Mouse (Mus musculus): ENCODE results near the gene Lgals8. TPM values are rescaled to one million over a fixed set of nuclear protein-coding genes. Genes with fewer than 3 reads are reported as not detected.
"Not testable (repeated sequence)": the region's sequence is repeated elsewhere in the genome, so short reads cannot be mapped to it uniquely, and the experiment has no call there.

Lgals8 gene
- polyA plus RNA-seq, 1 experiment from 2014 or later, result 28.4 TPM

DNA sequence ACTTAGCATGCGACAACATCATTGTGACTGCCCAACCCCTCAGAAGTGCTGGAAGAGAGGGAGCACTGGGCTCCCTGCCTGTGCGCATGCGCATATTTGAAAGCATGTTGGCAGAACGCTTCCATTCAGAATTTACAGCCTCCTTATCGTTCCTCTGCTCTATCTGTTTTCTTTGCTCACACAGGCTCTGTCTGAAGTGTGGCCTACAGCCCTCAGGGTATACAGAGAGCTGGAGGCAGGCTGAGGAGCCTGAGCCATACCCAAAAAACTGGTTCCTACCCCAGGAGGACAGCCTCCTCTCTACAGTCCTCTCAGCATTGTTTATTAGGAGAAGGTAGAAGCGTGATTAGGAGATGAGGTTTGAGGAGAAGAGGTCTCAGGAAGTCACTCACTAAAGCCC lies 15.1 kb upstream of the Lgals8 start:
- H3K9ac ChIP-seq (replicated peaks; ENCODE audit: low read depth), result no peak overlapping the region
- WGBS, result 63% methylated on average over 6 of the region's 6 CpGs
- no peak for ATAC-seq

DNA sequence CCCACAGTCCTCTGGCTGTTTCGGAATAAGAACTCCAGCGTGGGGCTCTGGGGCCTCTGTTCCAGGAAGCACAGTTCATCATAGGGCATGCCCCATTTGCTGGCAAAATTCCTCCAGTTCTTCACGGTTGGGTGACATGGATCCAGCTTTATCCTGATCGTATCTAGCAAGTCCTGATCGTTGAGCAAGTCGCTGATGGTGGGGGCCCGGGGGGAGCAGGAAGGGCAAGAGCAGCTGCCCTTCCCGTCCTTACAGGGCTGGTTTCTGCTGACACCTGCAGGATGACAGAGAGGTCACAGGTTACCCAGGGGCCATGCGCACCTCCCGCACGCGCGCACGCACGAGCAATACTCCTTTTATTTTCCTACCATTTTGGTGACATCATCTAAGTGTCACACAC lies 13.6 kb upstream of the Lgals8 start:
- Histone ChIP-seq H3K4me2 (replicated peaks; ENCODE audit: low read depth, low read length) (no peak overlapping the region), H3K9me3 (ENCODE audit: low read length) (no peaks in the 10 kb centered on the region), H3K36me3 (ENCODE audit: insufficient read depth, low read length) (no peaks in the 10 kb centered on the region), H3K27ac (ENCODE audit: low read length) (no peak overlapping the region), H3K9ac (replicated peaks; ENCODE audit: low read depth) (no peak overlapping the region), H3K4me1 (ENCODE audit: insufficient read depth, low read depth, low read length) (no peaks in the 10 kb centered on the region), H3K4me3 (ENCODE audit: low read depth, low read length) (no peak overlapping the region), H3K27me3 (replicated peaks; ENCODE audit: insufficient read depth, low read length) (no peaks in the 10 kb centered on the region)
- ATAC-seq, result no peak
- WGBS, result 78% methylated on average over 15 of the region's 15 CpGs
- TF ChIP-seq EP300 (IDR thresholded peaks at IDR 0.05) (no peak), CTCF (IDR thresholded peaks at IDR 0.05) (no peak)
- no peak for DNase-seq (ENCODE audit: low spot score)

More for the DNA sequence above, 15.1 kb upstream of the Lgals8 start:
- Histone ChIP-seq H3K36me3 (ENCODE audit: insufficient read depth, low read length) (no peaks in the 10 kb centered on the region), H3K4me1 (ENCODE audit: insufficient read depth, low read depth, low read length) (no peaks in the 10 kb centered on the region), H3K4me3 (ENCODE audit: low read depth, low read length) (no peak overlapping the region), H3K4me2 (replicated peaks; ENCODE audit: low read depth, low read length) (no peak overlapping the region), H3K27me3 (replicated peaks; ENCODE audit: insufficient read depth, low read length) (no peaks in the 10 kb centered on the region), H3K27ac (ENCODE audit: low read length) (no peak overlapping the region), H3K9me3 (ENCODE audit: low read length) (no peaks in the 10 kb centered on the region)
- no peak for DNase-seq (ENCODE audit: low spot score)
- TF ChIP-seq EP300 (IDR thresholded peaks at IDR 0.05) (no peak), CTCF (IDR thresholded peaks at IDR 0.05) (no peak)

- DNase-seq (ENCODE audit: low spot score) (no peak), ATAC-seq (no peak)
- Histone ChIP-seq H3K9ac (replicated peaks; ENCODE audit: low read depth) (no peak overlapping the region), H3K9me3 (ENCODE audit: low read length) (no peaks in the 10 kb centered on the region), H3K36me3 (ENCODE audit: insufficient read depth, low read length) (no peaks in the 10 kb centered on the region), H3K4me2 (replicated peaks; ENCODE audit: low read depth, low read length) (no peak overlapping the region), H3K27ac (ENCODE audit: low read length) (no peak overlapping the region), H3K27me3 (replicated peaks; ENCODE audit: insufficient read depth, low read length) (no peaks in the 10 kb centered on the region), H3K4me3 (ENCODE audit: low read depth, low read length) (no peak overlapping the region), H3K4me1 (ENCODE audit: insufficient read depth, low read depth, low read length) (no peaks in the 10 kb centered on the region)
- WGBS, result 92% methylated on average over 4 of the region's 4 CpGs
- TF ChIP-seq CTCF (IDR thresholded peaks at IDR 0.05) (no peak), EP300 (IDR thresholded peaks at IDR 0.05) (no peak)
These were observed 12.1 kb upstream of the Lgals8 start for GRCm38 (mm10) chr13:12476886-12477285.

GRCm38 (mm10) chr13:12475239-12475638 lies 10.5 kb upstream of the Lgals8 start:
- H3K9me3 ChIP-seq (ENCODE audit: low read length), result no peaks in the 10 kb centered on the region
- no peak overlapping the region for H3K4me2 ChIP-seq (replicated peaks; ENCODE audit: low read depth, low read length)
- H3K36me3 ChIP-seq (ENCODE audit: insufficient read depth, low read length), result no peaks in the 10 kb centered on the region
- H3K27me3 ChIP-seq (replicated peaks; ENCODE audit: insufficient read depth, low read length), result no peaks in the 10 kb centered on the region
- H3K4me3 ChIP-seq (ENCODE audit: low read depth, low read length), result no peak overlapping the region
- H3K27ac ChIP-seq (ENCODE audit: low read length), result no peak overlapping the region
- WGBS, result 40% methylated on average over 6 of the region's 6 CpGs
- DNase-seq (ENCODE audit: low spot score), result peak; percentile 93
- no peaks in the 10 kb centered on the region for H3K4me1 ChIP-seq (ENCODE audit: insufficient read depth, low read depth, low read length)
- H3K9ac ChIP-seq (replicated peaks; ENCODE audit: low read depth), result no peak overlapping the region
- TF ChIP-seq CTCF (IDR thresholded peaks at IDR 0.05) (no peak), EP300 (IDR thresholded peaks at IDR 0.05) (peak; percentile 92)
- ATAC-seq, result peak; percentile 98

DNA sequence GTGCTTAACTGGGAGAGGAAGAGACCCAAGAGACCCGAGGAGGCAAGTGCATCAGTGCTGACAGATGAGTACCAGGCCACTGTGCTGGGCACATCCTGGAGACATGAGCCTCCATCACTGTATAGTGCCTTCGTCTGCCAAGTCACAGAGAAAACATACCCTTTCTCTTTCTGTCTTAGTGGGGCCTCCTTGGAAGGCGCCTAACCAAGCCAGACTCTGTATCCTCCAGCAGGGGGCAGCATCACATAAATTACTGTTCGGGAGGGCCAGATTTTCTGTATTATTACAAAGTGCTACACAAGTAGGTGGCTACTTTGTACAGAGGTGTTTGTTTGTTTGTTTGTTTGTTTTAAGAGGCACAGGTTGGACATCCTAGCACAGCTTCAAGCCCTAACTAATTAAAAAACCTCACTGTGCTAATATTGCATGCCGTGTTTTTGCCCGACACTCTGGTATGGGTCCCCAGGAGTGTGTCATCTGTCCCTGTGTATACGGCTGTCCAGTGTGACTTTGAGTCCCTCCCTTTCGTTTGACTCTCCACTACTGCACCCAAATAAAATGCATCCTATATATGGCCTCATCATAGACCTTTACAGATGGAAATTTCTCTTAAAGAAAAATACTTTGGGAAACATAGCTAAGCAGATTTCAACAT lies 9.1 kb upstream of the Lgals8 start:
- Histone ChIP-seq H3K36me3 (ENCODE audit: insufficient read depth, low read length) (no peaks in the 10 kb centered on the region), H3K27ac (ENCODE audit: low read length) (no peak overlapping the region), H3K9ac (replicated peaks; ENCODE audit: low read depth) (no peak overlapping the region), H3K9me3 (ENCODE audit: low read length) (no peaks in the 10 kb centered on the region), H3K4me1 (ENCODE audit: insufficient read depth, low read depth, low read length) (no peaks in the 10 kb centered on the region), H3K27me3 (replicated peaks; ENCODE audit: insufficient read depth, low read length) (no peaks in the 10 kb centered on the region), H3K4me3 (ENCODE audit: low read depth, low read length) (no peak overlapping the region), H3K4me2 (replicated peaks; ENCODE audit: low read depth, low read length) (no peak overlapping the region)
- WGBS, result 38% methylated on average over 8 of the region's 8 CpGs
- DNase-seq (ENCODE audit: low spot score), result peak; percentile 79
- peak; percentile 93 for TF ChIP-seq CTCF (IDR thresholded peaks at IDR 0.05)
- TF ChIP-seq EP300 (IDR thresholded peaks at IDR 0.05), result no peak
- no peak for ATAC-seq

DNA sequence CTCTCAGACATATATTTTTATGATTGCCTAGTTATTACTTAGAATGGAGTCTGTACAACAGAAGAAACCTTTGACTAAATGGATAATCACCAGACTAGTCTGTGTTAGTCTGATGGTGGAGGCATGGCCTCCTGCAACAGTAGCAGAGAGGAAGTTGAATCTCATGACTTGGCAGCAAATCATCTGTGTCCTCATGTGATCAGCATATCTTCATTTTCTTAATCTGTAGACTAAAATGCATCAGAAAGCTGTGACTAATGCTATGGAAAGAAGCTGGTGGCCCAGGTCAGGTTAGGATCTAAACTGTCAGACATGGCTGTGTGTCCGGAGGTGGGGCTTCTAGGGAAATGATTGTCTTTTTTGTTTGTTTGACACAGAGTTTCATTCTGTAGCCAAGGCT lies 3.7 kb upstream of the Lgals8 start:
- Histone ChIP-seq H3K9me3 (ENCODE audit: low read length) (no peaks in the 10 kb centered on the region), H3K4me2 (replicated peaks; ENCODE audit: low read depth, low read length) (no peak overlapping the region), H3K27ac (ENCODE audit: low read length) (no peak overlapping the region), H3K27me3 (replicated peaks; ENCODE audit: insufficient read depth, low read length) (no peaks in the 10 kb centered on the region), H3K9ac (replicated peaks; ENCODE audit: low read depth) (no peak overlapping the region), H3K4me1 (ENCODE audit: insufficient read depth, low read depth, low read length) (no peaks in the 10 kb centered on the region), H3K36me3 (ENCODE audit: insufficient read depth, low read length) (no peaks in the 10 kb centered on the region), H3K4me3 (ENCODE audit: low read depth, low read length) (no peak overlapping the region)
- DNase-seq (ENCODE audit: low spot score) (peak; percentile 20), ATAC-seq (no peak)
- TF ChIP-seq CTCF (IDR thresholded peaks at IDR 0.05), result no peak
- no peak for TF ChIP-seq EP300 (IDR thresholded peaks at IDR 0.05)
- WGBS, result 61% methylated on average over 1 of the region's 1 CpGs

- WGBS, result 75% methylated on average over 6 of the region's 6 CpGs
These were observed 585 bp downstream of the Lgals8 start for GRCm38 (mm10) chr13:12464159-12464558.

More at GRCm38 (mm10) chr13:12464159-12464558, 585 bp downstream of the Lgals8 start:
- H3K4me2 ChIP-seq (replicated peaks; ENCODE audit: low read depth, low read length); H3K4me1 ChIP-seq (ENCODE audit: insufficient read depth, low read depth, low read length); H3K4me3 ChIP-seq (ENCODE audit: low read depth, low read length); ATAC-seq; H3K27ac ChIP-seq (ENCODE audit: low read length); H3K9me3 ChIP-seq (ENCODE audit: low read length); DNase-seq (ENCODE audit: low spot score); H3K9ac ChIP-seq (replicated peaks; ENCODE audit: low read depth); H3K36me3 ChIP-seq (ENCODE audit: insufficient read depth, low read length); H3K27me3 ChIP-seq (replicated peaks; ENCODE audit: insufficient read depth, low read length): not testable (repeated sequence)

Measured in lung, postnatal 0 days (tissue).